Mouse (Mus musculus): ENCODE measurements around the gene Morn1.
A peak's percentile ranks its signal among the peaks of the same experiment; 100 is the strongest.

Morn1 gene

GRCm38 (mm10) chr4:155165861-155166260, 79.5 kb downstream of the Morn1 start:
- no peak for DNase-seq

- no peak for DNase-seq
Observed at GRCm38 (mm10) chr4:155168835-155169252, 82.5 kb downstream of the Morn1 start.

- no peak for DNase-seq
Observed at GRCm38 (mm10) chr4:155170614-155171212, 84.3 kb downstream of the Morn1 start.

- DNase-seq = peak; percentile 43
Observed at GRCm38 (mm10) chr4:155171961-155172533, 85.7 kb downstream of the Morn1 start.

GRCm38 (mm10) chr4:155172909-155173821, 86.8 kb downstream of the Morn1 start:
- peak; percentile 73 for DNase-seq

- DNase-seq = no peak
Observed at GRCm38 (mm10) chr4:155173822-155174785, 87.7 kb downstream of the Morn1 start.

- DNase-seq = no peak
Observed at GRCm38 (mm10) chr4:155176210-155176609, 89.8 kb downstream of the Morn1 start.

GRCm38 (mm10) chr4:155178274-155178673, 91.9 kb downstream of the Morn1 start:
- no peak for DNase-seq

- no peak for DNase-seq
Observed at GRCm38 (mm10) chr4:155178981-155179512, 92.7 kb downstream of the Morn1 start.

- DNase-seq = no peak
Observed at GRCm38 (mm10) chr4:155183201-155183600, 96.8 kb downstream of the Morn1 start.

GRCm38 (mm10) chr4:155184248-155185070, 98.1 kb downstream of the Morn1 start:
- no peak for DNase-seq

GRCm38 (mm10) chr4:155185845-155186244, 99.5 kb downstream of the Morn1 start:
- DNase-seq = no peak

- DNase-seq = no peak
Observed at GRCm38 (mm10) chr4:155187192-155187674, 100.9 kb downstream of the Morn1 start.

- no peak for DNase-seq
Observed at GRCm38 (mm10) chr4:155188341-155188740, 102.0 kb downstream of the Morn1 start.

GRCm38 (mm10) chr4:155188803-155189202, 102.4 kb downstream of the Morn1 start:
- DNase-seq = no peak

GRCm38 (mm10) chr4:155189711-155190139, 103.3 kb downstream of the Morn1 start:
- DNase-seq = no peak

- no peak for DNase-seq
Observed at GRCm38 (mm10) chr4:155190275-155190674, 103.9 kb downstream of the Morn1 start.

All from cerebellum, adult 11-12 months (tissue).